Mouse (Mus musculus) layer of hippocampus, postnatal 10 days (tissue): Measurements from ENCODE around the gene Sfxn3. TPM values are rescaled to one million over a fixed set of nuclear protein-coding genes. Genes with fewer than 3 reads are reported as not detected.

Source experiments
- DNase-seq, 2 experiments: peaks; one replicate each; pipeline ENCODE4 v3.0.0; 2021; ENCODE audit warnings: low spot score in 2 of 2
- total RNA-seq, 2 experiments: library from RNA; stranded (reverse); gene quantifications; 2 replicates each; pipeline ENCODE4 v1.2.3; 2021

The Sfxn3 gene
- total RNA-seq, 2 experiments from 2014 or later, result 103 to 124 TPM

- no peak for DNase-seq
Measured at GRCm38 (mm10) chr19:45045651-45046050, 1.7 kb upstream of the Sfxn3 start, which contains the start of gene Pdzd7. TSS of gene Pdzd7 (minus strand) at chr19:45045717.

DNA sequence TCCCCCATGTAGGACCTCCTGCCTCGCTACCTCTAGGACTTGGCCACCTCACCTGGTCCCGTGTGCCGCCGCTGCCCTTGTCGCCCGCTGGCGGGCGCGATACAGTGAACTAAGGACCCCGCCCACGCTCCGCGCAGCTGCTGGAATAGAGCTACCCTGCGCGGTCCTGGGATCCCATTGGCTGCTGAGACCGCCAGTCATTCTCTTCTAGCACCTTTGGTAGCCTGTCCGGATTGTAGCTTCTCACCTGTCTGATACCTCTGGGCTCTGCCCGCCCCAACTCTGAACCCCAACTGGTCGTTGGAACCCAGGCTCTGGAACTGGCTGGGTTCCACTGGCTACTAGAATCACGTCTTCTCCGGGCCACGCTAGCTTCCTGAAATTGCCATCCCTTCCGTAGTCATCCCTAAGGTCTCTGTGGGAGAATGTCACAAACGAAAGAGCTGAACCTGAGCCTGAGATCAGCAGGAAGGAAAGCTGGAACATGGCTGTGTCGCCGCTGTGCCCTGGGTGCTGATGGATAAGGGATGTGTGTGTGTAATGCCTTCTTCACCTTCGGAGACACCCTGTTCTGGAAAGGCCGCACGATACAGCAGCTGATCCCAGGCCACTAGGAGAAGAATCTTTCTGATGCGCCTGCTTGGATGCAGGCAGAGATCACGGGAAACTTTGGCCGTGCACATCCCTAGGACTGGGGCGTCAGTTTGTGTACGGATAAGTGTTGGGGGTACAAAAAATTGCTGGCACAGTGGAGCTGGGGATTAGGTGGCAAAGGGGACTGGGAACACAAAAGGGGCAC lies 581 bp upstream of the Sfxn3 start:
- peak; percentile 72 to 79 for DNase-seq

GRCm38 (mm10) chr19:45047935-45048643 lies 786 bp downstream of the Sfxn3 start:
- DNase-seq, result peak; percentile 66 to 68

DNA sequence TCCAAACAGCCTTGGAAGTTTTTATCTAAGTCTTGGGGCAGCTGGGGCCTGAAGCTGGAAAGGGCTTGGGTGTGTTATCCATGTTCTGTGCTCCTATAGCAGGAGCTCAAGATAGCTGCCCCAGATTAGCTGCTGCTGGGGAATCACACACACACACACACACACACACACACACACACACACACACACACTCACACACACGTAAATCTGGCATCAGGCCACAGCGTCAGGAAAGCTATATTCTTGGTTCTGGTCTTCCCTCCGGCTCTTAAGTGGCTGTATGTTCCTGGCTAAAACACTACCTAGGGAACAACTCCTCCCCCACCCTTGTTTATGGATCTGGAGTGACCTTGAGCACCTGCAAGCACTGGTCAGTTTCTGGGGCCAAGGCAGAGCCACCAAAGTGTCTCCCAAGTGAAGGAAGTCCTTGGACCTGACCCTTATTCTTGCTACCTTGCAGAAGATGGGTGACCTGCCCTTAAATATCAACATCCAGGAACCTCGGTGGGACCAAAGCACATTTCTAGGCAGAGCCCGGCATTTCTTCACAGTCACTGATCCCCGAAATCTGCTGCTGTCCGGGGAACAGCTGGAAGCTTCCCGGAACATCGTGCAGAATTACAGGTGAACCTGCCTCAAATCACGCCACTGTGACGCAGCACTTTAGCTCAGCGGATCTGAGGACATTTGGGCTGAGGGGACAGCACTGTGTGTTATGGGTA lies 1.5 kb downstream of the Sfxn3 start:
- DNase-seq, result no peak

DNA sequence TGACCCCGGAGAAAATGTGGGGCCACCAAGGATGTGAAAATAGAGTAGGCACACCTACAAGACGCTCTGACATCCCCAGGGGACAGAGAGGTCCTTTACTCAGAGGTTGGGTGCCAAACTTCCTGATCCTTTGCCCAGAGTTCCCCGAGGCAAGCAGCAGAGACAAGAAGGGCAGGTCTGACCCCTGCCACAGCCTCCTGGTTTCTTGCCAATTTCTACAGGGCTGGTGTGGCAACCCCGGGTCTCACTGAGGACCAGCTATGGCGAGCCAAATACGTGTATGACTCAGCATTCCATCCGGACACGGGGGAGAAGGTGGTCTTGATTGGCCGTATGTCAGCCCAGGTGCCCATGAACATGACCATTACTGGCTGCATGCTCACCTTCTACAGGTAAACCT lies 2.2 kb downstream of the Sfxn3 start:
- no peak for DNase-seq

- no peak for DNase-seq
Measured at GRCm38 (mm10) chr19:45053451-45053850, 6.1 kb downstream of the Sfxn3 start.

- DNase-seq, result no peak
Measured at GRCm38 (mm10) chr19:45054892-45055690, 7.8 kb downstream of the Sfxn3 start.

DNA sequence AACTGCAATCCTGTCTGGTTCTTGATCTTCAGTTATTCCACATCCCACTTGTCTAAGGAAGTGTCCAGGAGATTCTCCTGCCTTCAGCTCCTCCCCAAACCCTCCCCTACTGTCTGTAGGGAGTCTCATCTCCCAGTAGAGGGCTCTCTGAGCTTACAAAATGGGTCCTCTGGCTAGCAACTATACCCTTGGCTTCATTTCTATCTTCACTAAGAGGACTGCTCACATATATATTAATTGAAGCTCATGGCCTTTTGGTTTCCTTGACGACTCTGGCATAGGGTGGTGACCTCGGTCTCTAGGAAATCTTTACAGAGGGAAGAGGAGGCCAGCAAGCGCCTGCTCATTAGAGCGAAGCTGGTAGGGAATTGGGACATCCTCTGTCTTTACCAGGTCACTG lies 9.1 kb downstream of the Sfxn3 start:
- no peak for DNase-seq

GRCm38 (mm10) chr19:45056908-45057698 lies 9.8 kb downstream of the Sfxn3 start:
- DNase-seq, result no peak

GRCm38 (mm10) chr19:45057724-45058112 lies 10.4 kb downstream of the Sfxn3 start:
- DNase-seq, result peak in 1 of 2 experiments; percentile 45

GRCm38 (mm10) chr19:45058113-45058839 lies 11.0 kb downstream of the Sfxn3 start:
- DNase-seq, result peak; percentile 91 to 92

DNA sequence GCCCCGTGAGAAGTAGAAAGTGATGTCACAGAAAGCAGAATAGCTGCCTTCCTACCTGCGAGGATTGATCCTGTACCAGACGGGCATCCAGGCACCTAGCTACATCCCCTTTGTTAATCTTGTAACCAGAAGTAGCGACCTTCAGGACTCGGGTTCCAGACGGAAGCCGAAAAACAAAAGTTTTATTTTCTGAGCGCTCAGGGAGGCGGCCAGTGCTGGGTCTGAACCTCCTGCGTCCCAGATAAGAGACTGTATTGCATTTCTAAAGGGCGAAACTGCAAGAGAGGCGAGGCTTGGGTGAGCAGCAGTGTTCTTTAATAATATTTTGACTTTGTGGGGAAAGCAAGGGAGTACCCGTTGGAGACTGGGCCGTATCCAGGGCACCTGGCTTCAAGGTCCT lies 11.5 kb downstream of the Sfxn3 start:
- DNase-seq, result no peak

DNA sequence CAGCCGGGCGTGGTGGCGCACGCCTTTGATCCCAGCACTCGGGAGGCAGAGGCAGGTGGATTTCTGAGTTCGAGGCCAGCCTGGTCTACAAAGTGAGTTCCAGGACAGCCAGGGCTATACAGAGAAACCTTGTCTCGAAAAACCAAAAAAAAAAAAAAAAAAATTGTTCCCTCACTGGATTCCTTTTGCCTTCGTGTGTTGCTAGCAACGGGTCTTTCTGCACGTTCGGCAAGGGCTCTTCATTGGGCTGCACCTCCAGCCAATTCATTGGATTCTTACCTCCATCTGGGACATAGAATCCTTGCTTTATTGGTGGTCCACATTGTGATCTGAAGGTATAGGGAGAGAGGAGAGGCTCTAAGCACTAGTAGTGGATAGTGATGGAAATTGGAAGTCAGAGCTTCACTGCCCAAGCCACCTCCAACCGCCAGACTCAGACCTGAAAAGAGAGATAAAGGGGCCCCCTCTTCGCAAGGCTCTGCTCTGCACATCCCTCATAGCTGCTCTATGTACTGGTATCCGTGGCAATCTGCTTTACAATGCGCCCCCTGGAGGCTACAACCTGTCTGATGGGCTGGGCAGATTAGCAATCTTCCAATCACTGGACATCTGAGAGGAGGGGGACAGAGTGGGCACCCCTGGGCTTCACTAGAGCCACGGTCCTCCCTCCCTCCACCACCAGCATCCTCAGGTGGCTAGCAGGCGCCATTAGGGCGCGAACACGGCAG lies 16.4 kb downstream of the Sfxn3 start:
- DNase-seq, result peak in 1 of 2 experiments; percentile 53

DNA sequence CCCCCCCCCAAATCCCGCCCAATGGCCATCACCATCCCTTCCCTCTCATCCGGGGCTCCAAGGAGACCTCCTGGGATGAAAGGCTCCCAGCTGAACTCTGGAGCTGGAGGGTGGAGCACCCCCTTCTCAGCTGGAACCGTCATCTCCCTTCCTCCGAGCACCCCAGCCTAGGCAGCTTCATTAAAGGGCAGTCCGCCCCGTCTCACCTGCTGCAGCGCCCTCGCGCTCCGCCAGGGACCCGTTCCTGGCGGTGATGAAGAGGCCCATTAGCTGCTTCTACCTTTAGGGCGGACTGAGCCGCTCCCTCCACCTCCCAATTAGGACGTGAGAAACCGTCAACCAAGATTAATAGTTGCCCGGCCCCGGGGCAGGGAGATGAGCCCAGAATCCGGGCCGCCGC lies 17.9 kb downstream of the Sfxn3 start:
- no peak for DNase-seq

GRCm38 (mm10) chr19:45067170-45067569 lies 19.9 kb downstream of the Sfxn3 start:
- no peak for DNase-seq

DNA sequence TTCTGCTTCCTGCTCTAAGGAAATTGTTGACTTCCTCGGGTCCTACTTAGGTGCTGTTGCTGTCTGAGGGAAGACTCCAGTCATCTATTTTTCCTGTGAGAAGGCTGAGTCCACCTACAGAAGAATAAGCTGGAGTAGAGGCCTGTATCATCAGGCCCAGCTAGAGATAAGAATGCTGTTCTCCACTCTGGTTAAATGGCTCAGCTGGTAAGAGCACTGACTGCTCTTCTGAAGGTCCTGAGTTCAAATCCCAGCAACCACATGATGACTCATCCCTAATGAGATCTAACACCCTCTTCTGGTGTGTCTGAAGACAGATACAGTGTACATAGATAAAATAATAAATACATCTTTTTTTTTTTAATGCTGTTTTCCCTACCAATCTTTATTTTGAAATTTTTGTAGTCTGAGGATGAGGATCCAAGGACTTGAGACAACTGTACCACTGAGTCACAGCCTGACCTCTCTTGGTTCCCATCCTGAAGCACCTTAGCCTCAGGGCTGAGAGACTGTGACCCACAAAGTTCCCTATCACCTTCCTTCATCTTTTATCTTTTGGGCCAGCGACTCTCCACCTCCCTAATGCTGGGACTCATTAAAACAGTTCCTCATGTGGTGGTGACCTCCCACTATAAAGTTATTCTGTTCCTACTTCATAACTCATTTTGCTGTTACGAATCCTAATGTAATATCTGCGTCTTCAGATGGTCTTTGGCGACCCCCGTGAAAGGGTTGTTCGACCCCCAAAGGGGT lies 20.6 kb downstream of the Sfxn3 start:
- DNase-seq, result no peak

- DNase-seq, result peak; percentile 88 to 89
Measured at GRCm38 (mm10) chr19:45073871-45074542, 26.7 kb downstream of the Sfxn3 start.
